Mouse (Mus musculus): ENCODE data around the gene Mylk3. TPM values are rescaled to one million over a fixed set of nuclear protein-coding genes. Genes with fewer than 3 reads are reported as not detected.

The Mylk3 gene
- polyA plus RNA-seq, 1 experiment from 2014 or later: 0.63 TPM

GRCm38 (mm10) chr8:85405961-85406360, 19.8 kb upstream of the Mylk3 start:
- no peak for DNase-seq (ENCODE audit: extremely low spot score, low spot score)
- WGBS: 75% methylated on average over 10 of the region's 10 CpGs
- Histone ChIP-seq H3K36me3 (replicated peaks) (peaks cover 21% of the 10 kb centered on the region), H3K4me1 (peaks cover 12% of the 10 kb centered on the region), H3K4me3 (no peak overlapping the region), H3K9me3 (no peaks in the 10 kb centered on the region), H3K27me3 (ENCODE audit: poor library complexity, severe bottlenecking) (no peaks in the 10 kb centered on the region), H3K27ac (peak overlapping the region; percentile 51; the same call in 1 of the 2 replicates)

- H3K27me3 ChIP-seq (ENCODE audit: poor library complexity, severe bottlenecking): no peaks in the 10 kb centered on the region
- DNase-seq (ENCODE audit: extremely low spot score, low spot score): no peak
- WGBS: 66% methylated on average over 3 of the region's 3 CpGs
- H3K27ac ChIP-seq: peak overlapping the region; percentile 51; the same call in 1 of the 2 replicates
- H3K4me1 ChIP-seq: peaks cover 12% of the 10 kb centered on the region
- H3K36me3 ChIP-seq (replicated peaks): peaks cover 16% of the 10 kb centered on the region
- no peak overlapping the region for H3K4me3 ChIP-seq
- H3K9me3 ChIP-seq: no peaks in the 10 kb centered on the region
Measured at GRCm38 (mm10) chr8:85405418-85405817, 19.3 kb upstream of the Mylk3 start.

- no peaks in the 10 kb centered on the region for H3K9me3 ChIP-seq
- H3K27ac ChIP-seq: no peak overlapping the region
- H3K4me1 ChIP-seq: no peaks in the 10 kb centered on the region
- H3K27me3 ChIP-seq (ENCODE audit: poor library complexity, severe bottlenecking): no peaks in the 10 kb centered on the region
- H3K36me3 ChIP-seq (replicated peaks): no peaks in the 10 kb centered on the region
- DNase-seq (ENCODE audit: extremely low spot score, low spot score): no peak
- 86% methylated on average over 4 of the region's 4 CpGs for WGBS
- H3K4me3 ChIP-seq: no peak overlapping the region
Measured at GRCm38 (mm10) chr8:85398548-85398947, 12.4 kb upstream of the Mylk3 start.

- Histone ChIP-seq H3K27ac (no peak overlapping the region), H3K27me3 (ENCODE audit: poor library complexity, severe bottlenecking) (no peaks in the 10 kb centered on the region), H3K4me3 (no peak overlapping the region), H3K36me3 (replicated peaks) (no peaks in the 10 kb centered on the region), H3K9me3 (no peaks in the 10 kb centered on the region), H3K4me1 (no peaks in the 10 kb centered on the region)
- WGBS: 53% methylated on average over 5 of the region's 5 CpGs
- peak; percentile 42 for DNase-seq (ENCODE audit: extremely low spot score, low spot score)
Measured at GRCm38 (mm10) chr8:85397508-85397907, 11.4 kb upstream of the Mylk3 start.

- no peaks in the 10 kb centered on the region for H3K9me3 ChIP-seq
- no peaks in the 10 kb centered on the region for H3K27me3 ChIP-seq (ENCODE audit: poor library complexity, severe bottlenecking)
- no peaks in the 10 kb centered on the region for H3K4me1 ChIP-seq
- no peak overlapping the region for H3K27ac ChIP-seq
- DNase-seq (ENCODE audit: extremely low spot score, low spot score): no peak
- H3K4me3 ChIP-seq: no peak overlapping the region
- WGBS: 87% methylated on average over 5 of the region's 5 CpGs
- H3K36me3 ChIP-seq (replicated peaks): no peaks in the 10 kb centered on the region
Measured at GRCm38 (mm10) chr8:85396432-85397079, 10.4 kb upstream of the Mylk3 start.

GRCm38 (mm10) chr8:85395681-85396431, 9.7 kb upstream of the Mylk3 start:
- WGBS: 86% methylated on average over 8 of the region's 8 CpGs
- H3K27me3 ChIP-seq (ENCODE audit: poor library complexity, severe bottlenecking): no peaks in the 10 kb centered on the region
- no peaks in the 10 kb centered on the region for H3K4me1 ChIP-seq
- no peaks in the 10 kb centered on the region for H3K9me3 ChIP-seq
- no peaks in the 10 kb centered on the region for H3K36me3 ChIP-seq (replicated peaks)
- DNase-seq (ENCODE audit: extremely low spot score, low spot score): no peak
- H3K27ac ChIP-seq: no peak overlapping the region
- no peak overlapping the region for H3K4me3 ChIP-seq

GRCm38 (mm10) chr8:85395017-85395416, 8.9 kb upstream of the Mylk3 start:
- Histone ChIP-seq H3K9me3 (no peaks in the 10 kb centered on the region), H3K4me1 (no peaks in the 10 kb centered on the region), H3K36me3 (replicated peaks) (no peaks in the 10 kb centered on the region), H3K27me3 (ENCODE audit: poor library complexity, severe bottlenecking) (no peaks in the 10 kb centered on the region), H3K4me3 (no peak overlapping the region), H3K27ac (no peak overlapping the region)
- no peak for DNase-seq (ENCODE audit: extremely low spot score, low spot score)
- 80% methylated on average over 3 of the region's 3 CpGs for WGBS

- WGBS: 93% methylated on average over 6 of the region's 6 CpGs
- Histone ChIP-seq H3K4me3 (no peak overlapping the region), H3K27me3 (ENCODE audit: poor library complexity, severe bottlenecking) (no peaks in the 10 kb centered on the region), H3K9me3 (no peaks in the 10 kb centered on the region), H3K27ac (no peak overlapping the region), H3K4me1 (no peaks in the 10 kb centered on the region), H3K36me3 (replicated peaks) (no peaks in the 10 kb centered on the region)
- DNase-seq (ENCODE audit: extremely low spot score, low spot score): no peak
Measured at GRCm38 (mm10) chr8:85393199-85393598, 7.1 kb upstream of the Mylk3 start.

GRCm38 (mm10) chr8:85391438-85391837, 5.3 kb upstream of the Mylk3 start:
- H3K27ac ChIP-seq: no peak overlapping the region
- no peaks in the 10 kb centered on the region for H3K9me3 ChIP-seq
- H3K4me3 ChIP-seq: no peak overlapping the region
- no peaks in the 10 kb centered on the region for H3K4me1 ChIP-seq
- WGBS: 91% methylated on average over 1 of the region's 1 CpGs
- H3K27me3 ChIP-seq (ENCODE audit: poor library complexity, severe bottlenecking): no peaks in the 10 kb centered on the region
- no peaks in the 10 kb centered on the region for H3K36me3 ChIP-seq (replicated peaks)
- no peak for DNase-seq (ENCODE audit: extremely low spot score, low spot score)

- 85% methylated on average over 4 of the region's 4 CpGs for WGBS
- Histone ChIP-seq H3K9me3 (no peaks in the 10 kb centered on the region), H3K4me1 (peaks cover 15% of the 10 kb centered on the region), H3K4me3 (no peak overlapping the region), H3K27ac (peak overlapping the region; percentile 62; the same call in 1 of the 2 replicates), H3K36me3 (replicated peaks) (no peaks in the 10 kb centered on the region), H3K27me3 (ENCODE audit: poor library complexity, severe bottlenecking) (no peaks in the 10 kb centered on the region)
- no peak for DNase-seq (ENCODE audit: extremely low spot score, low spot score)
Measured at GRCm38 (mm10) chr8:85381926-85382325, 4.2 kb downstream of the Mylk3 start.

GRCm38 (mm10) chr8:85380824-85381209, 5.3 kb downstream of the Mylk3 start:
- Histone ChIP-seq H3K4me1 (peaks cover 15% of the 10 kb centered on the region), H3K9me3 (no peaks in the 10 kb centered on the region), H3K27me3 (ENCODE audit: poor library complexity, severe bottlenecking) (no peaks in the 10 kb centered on the region), H3K36me3 (replicated peaks) (no peaks in the 10 kb centered on the region), H3K27ac (peak overlapping the region; percentile 62), H3K4me3 (no peak overlapping the region)
- WGBS: 83% methylated on average over 8 of the region's 8 CpGs
- no peak for DNase-seq (ENCODE audit: extremely low spot score, low spot score)

GRCm38 (mm10) chr8:85380123-85380823, 5.9 kb downstream of the Mylk3 start:
- no peaks in the 10 kb centered on the region for H3K27me3 ChIP-seq (ENCODE audit: poor library complexity, severe bottlenecking)
- no peaks in the 10 kb centered on the region for H3K36me3 ChIP-seq (replicated peaks)
- peaks cover 15% of the 10 kb centered on the region for H3K4me1 ChIP-seq
- no peak for DNase-seq (ENCODE audit: extremely low spot score, low spot score)
- H3K9me3 ChIP-seq: no peaks in the 10 kb centered on the region
- WGBS: 85% methylated on average over 10 of the region's 10 CpGs
- H3K27ac ChIP-seq: peak overlapping the region; percentile 62
- H3K4me3 ChIP-seq: no peak overlapping the region
